ENCODE assay signal across 8 mouse cellular contexts in genomic region chrX:20658026-20658652, GRCm38 (mm10). TPM values are rescaled to one million over a fixed set of nuclear protein-coding genes. Genes with fewer than 3 reads are reported as not detected.
DNase-seq lines count a peak whose midpoint lies in the region; ATAC-seq and TF ChIP-seq lines count a peak whose summit lies in the region.

Gene Uba1, plus strand, starts transcription at chrX:20658326.

- H3K27ac ChIP-seq in cerebellum, adult 2 months (ENCODE audit: insufficient read depth, low read length), result no peak within 1 kb of the TSS
- peak within 1 kb of the TSS; percentile 44; the same call in 1 of the 2 replicates for H3K27ac ChIP-seq in lung, embryonic 16.5 days (ENCODE audit: low read length)

- TF ChIP-seq POLR2A in cerebellum, adult 2 months (IDR thresholded peaks at IDR 0.05; ENCODE audit: borderline replicate concordance, insufficient read depth, low read length), result 0 out of 2 replicates have a peak, but pooled peaks have one; percentile 15

- ATAC-seq in hematopoietic stem cell, adult 5-6 weeks (replicated peaks in 1 of 2; ENCODE audit: insufficient read depth in 1 of 2, low FRiP score in 2 of 2, low TSS enrichment in 1 of 2, low read depth in 1 of 2, poor library complexity in 2 of 2, severe bottlenecking in 2 of 2), result peak; percentile 88 to 89
- peak; percentile 93 for ATAC-seq in lung, embryonic 16.5 days (ENCODE audit: low read depth)

- peak within 1 kb of the TSS; percentile 71 for H3K4me2 ChIP-seq in lung, embryonic 16.5 days (ENCODE audit: low read depth, low read length)

- WGBS in cerebellum, adult 2 months, result 9% methylated on average over 27 of the region's 27 CpGs
- 15% methylated on average over 27 of the region's 27 CpGs for WGBS in lung, embryonic 16.5 days

- H3K4me3 ChIP-seq in cerebellum, adult 2 months (replicated peaks; ENCODE audit: insufficient read depth, low read depth, low read length), result peak within 1 kb of the TSS; percentile 93
- H3K4me3 ChIP-seq in lung, embryonic 16.5 days (ENCODE audit: low read length), result peak within 1 kb of the TSS; percentile 58

- H3K36me3 ChIP-seq in lung, embryonic 16.5 days (ENCODE audit: control insufficient read depth, insufficient read depth, low read length), result no peaks in the 10 kb centered on the region

- H3K4me1 ChIP-seq in cerebellum, adult 2 months (ENCODE audit: control insufficient read depth, insufficient read depth, low read length), result no peaks in the 10 kb centered on the region
- no peaks in the 10 kb centered on the region for H3K4me1 ChIP-seq in lung, embryonic 16.5 days (replicated peaks; ENCODE audit: control insufficient read depth, insufficient read depth, low read length)

- DNase-seq in MEL-GATA-1-ER (ENCODE audit: extremely low read depth, low read depth), result peak; percentile 98
- peak; percentile 79 to 86 for DNase-seq in cerebellum, adult 2 months
- DNase-seq in forelimb bud, embryonic 11.5 days (ENCODE audit: low read depth, low spot score), result peak; percentile 87
- peak; percentile 55 for DNase-seq in layer of hippocampus, adult 9-10 months (ENCODE audit: low spot score)
- peak; percentile 29 for DNase-seq in ovary, postnatal 10 days (ENCODE audit: low spot score)
- peak; percentile 73 to 75 for DNase-seq in thymus, postnatal 10 days (ENCODE audit: low spot score in 2 of 2)

- no peak for TF ChIP-seq CTCF in cerebellum, adult 2 months (IDR thresholded peaks at IDR 0.05; ENCODE audit: borderline replicate concordance, insufficient read depth, low read depth, low read length)

- peak within 1 kb of the TSS; percentile 71 for H3K9ac ChIP-seq in lung, embryonic 16.5 days (ENCODE audit: low read length)

- H3K9me3 ChIP-seq in lung, embryonic 16.5 days (ENCODE audit: control insufficient read depth, low read length), result no peaks in the 10 kb centered on the region

- no peaks in the 10 kb centered on the region for H3K27me3 ChIP-seq in cerebellum, adult 2 months (ENCODE audit: control insufficient read depth, insufficient read depth, low read length)
- no peaks in the 10 kb centered on the region for H3K27me3 ChIP-seq in lung, embryonic 16.5 days (ENCODE audit: control insufficient read depth, insufficient read depth, low read depth, low read length)

RNA-seq across cellular contexts. Expression of gene Uba1, which starts in this region (rescaled TPM):
- 288 and 301 TPM in 2 replicates for polyA plus RNA-seq in cerebellum, adult 2 months (2012; rRNA removed)
- 144 and 174 TPM in 2 replicates for total RNA-seq in hematopoietic stem cell, adult 5-6 weeks (2017)
- polyA plus RNA-seq in lung, embryonic 16.5 days (2015; fragmentation: Nextera tagmentation; extraction: Ambion mirVana), result 181 and 190 TPM in 2 replicates

Comparison
In these comparisons a context has a peak if more than half of its experiments do, and no peak if none do; other contexts are left out.
1. DNase-seq: peak in every context shown above with its lines; median percentile 98 in MEL-GATA-1-ER; 87 in forelimb bud, embryonic 11.5 days; 82 in cerebellum, adult 2 months; 74 in thymus, postnatal 10 days; 55 in layer of hippocampus, adult 9-10 months; 29 in ovary, postnatal 10 days.